Mouse (Mus musculus) cerebellum, adult 2 months (tissue): ENCODE measurements around the gene Tmem88. TPM values are rescaled to one million over a fixed set of nuclear protein-coding genes. Genes with fewer than 3 reads are reported as not detected.
A peak's percentile ranks its signal among the peaks of the same experiment; 100 is the strongest.

Experiments
- DNase-seq, 2 experiments: peaks; one replicate each; pipeline ENCODE4 v3.0.0; 2021
- H3K27ac ChIP-seq: fragments of 200-500 bp; 2 replicates; pipeline ENCODE4 v1.5.1; 2012; ENCODE audit warnings: low read length, control low read depth, inconsistent platforms; ENCODE audit not compliant: insufficient read depth
- H3K27me3 ChIP-seq: fragments of 200-500 bp; 2 replicates; pipeline ENCODE4 v1.6.1; 2012; ENCODE audit warnings: inconsistent platforms, mild to moderate bottlenecking, low read length, moderate library complexity; ENCODE audit not compliant: control insufficient read depth, insufficient read depth
- H3K4me1 ChIP-seq: fragments of 200-500 bp; 2 replicates; pipeline ENCODE4 v1.6.1; 2011; ENCODE audit warnings: low read length; ENCODE audit not compliant: control insufficient read depth, insufficient read depth
- H3K4me3 ChIP-seq: fragments of 200-500 bp; replicated peaks from 2 replicates; pipeline ENCODE3; 2011; ENCODE audit warnings: mild to moderate bottlenecking, low read depth, low read length, control low read depth; ENCODE audit not compliant: insufficient read depth
- CTCF ChIP-seq: fragments of 200-500 bp; IDR thresholded peaks from 2 replicates; pipeline ENCODE4 v1.5.1; 2011; ENCODE audit warnings: low read depth, mild to moderate bottlenecking, control low read depth, low read length, moderate library complexity, borderline replicate concordance; ENCODE audit not compliant: insufficient read depth
- POLR2A ChIP-seq: fragments of 200-500 bp; IDR thresholded peaks from 2 replicates; pipeline ENCODE4 v1.6.1; 2011; ENCODE audit warnings: low read length, control low read depth, borderline replicate concordance; ENCODE audit not compliant: insufficient read depth
- WGBS: fragments of 180-500 bp; shearing (Covaris S2); methylation state at CpG from one replicate; pipeline ENCODE4 v1.1.7; 2018; 5-methylcytosine and 5-hydroxymethylcytosine counted together
- polyA plus RNA-seq: library from polyadenylated mRNA; depleted of rRNA; stranded (reverse); fragments of >200 nt; gene quantifications from 2 replicates; pipeline ENCODE4 v1.2.3, GENCODE M21; 2012

Tmem88 gene
- polyA plus RNA-seq, 1 experiment, result 6.0 TPM

DNA sequence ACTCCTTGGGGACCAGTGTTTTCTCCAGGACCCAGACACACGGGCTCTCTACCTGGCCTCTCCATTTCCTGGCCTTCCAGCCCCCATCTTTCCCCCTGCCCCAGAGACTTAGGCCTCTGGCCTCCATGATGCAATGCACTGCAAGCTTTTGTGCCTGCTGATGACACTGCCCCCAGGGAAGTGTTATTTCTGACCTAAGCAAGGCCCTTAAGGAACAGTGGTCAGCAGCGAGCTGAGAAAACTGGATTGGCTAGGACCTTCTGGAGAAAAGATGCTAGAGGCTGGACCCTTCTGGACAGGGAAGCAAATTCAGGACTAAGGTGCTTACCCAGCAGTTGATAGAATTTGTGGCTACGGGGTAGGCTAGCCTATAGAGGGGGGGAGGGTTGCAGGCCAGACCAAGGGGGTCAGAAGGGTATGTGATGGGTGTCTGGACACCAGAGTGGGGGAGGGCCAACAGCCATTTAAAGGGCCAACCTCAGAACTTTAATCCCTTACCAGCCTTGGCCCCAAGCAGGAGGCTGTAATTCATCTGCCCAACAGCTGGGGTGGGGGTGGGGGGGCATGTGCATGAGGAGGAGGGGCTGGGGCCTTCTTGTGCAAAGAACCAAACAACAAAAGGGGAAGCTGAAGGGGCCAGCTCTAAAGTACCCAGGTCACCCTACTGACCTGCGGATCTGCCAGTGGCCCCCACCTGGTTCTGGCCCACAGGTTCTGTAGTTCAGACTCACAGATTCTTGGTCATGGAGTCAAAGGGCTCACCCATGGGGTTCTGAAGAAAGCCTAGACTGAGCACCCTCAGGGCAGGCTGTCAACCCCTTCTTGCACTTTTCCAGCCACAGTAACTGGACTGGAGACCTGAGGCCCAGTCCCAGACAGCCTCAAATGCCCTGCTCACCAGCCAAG lies 16.6 kb upstream of the Tmem88 start:
- H3K4me1 ChIP-seq, result peaks cover 12% of the 10 kb centered on the region; the same call in 1 of the 2 replicates
- no peaks in the 10 kb centered on the region for H3K27me3 ChIP-seq
- TF ChIP-seq CTCF (no peak), POLR2A (no peak)
- peak in 1 of 2 experiments; percentile 20 for DNase-seq
- peak overlapping the region; percentile 37 for H3K27ac ChIP-seq
- H3K4me3 ChIP-seq, result peak overlapping the region; percentile 78
- 6% methylated on average over 4 of the region's 4 CpGs for WGBS

DNA sequence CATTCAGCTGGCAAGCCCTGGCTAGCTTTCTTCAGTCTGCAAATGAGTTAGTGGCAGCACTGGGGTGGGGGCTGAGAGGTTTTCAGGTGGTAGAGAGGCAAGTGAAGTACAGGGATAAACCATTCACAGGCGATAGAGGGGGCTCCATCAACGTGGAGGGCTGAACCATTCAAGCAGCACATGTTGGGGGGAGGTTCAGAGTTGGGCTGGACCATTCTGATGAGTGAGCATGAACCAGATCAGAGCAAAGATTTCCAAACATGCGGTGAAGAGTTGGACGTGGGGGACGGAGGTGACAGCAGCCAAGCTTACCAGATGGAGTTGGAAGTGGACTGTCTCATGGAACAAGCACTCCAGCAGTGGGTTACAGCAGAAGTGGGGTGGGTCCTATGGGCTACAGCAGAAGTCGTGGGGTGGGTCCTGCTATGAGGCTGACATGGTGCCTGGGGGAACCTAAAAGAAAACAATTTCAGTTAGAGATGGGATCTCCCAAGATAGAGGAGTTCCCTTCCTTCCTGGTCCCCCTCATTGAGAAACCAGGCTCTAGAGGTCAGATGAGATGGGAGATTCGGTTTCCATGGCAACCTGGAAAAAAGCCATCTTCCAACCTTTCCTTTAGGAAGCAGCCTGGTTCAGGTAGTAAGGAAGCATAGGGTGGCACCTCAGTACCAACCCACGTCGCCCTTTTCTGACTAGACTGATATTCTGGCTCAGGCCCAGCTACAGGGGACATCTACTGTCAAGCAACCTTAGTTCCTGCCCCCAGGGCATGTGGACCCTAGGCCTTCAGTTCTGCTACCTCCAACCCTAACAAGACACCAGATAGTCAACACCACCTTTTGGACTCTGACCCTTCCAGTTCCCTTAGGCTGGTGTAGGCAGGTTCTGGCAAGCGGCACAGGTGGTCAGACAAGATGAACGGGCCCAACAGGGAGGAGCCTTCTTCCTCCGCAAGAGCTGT lies 15.5 kb upstream of the Tmem88 start, which contains the start of gene Kdm6b:
Gene Kdm6b, minus strand, starts transcription at position 455 of the 961 bp plus-strand sequence.
- DNase-seq, result peak; percentile 67 to 82
- WGBS, result 4% methylated on average over 12 of the region's 12 CpGs
- Histone ChIP-seq H3K4me3 (peak within 1 kb of the TSS; percentile 37), H3K27me3 (no peaks in the 10 kb centered on the region), H3K27ac (peak within 1 kb of the TSS; percentile 8), H3K4me1 (peaks cover 12% of the 10 kb centered on the region; the same call in 1 of the 2 replicates)
- TF ChIP-seq POLR2A (no peak), CTCF (no peak)

DNA sequence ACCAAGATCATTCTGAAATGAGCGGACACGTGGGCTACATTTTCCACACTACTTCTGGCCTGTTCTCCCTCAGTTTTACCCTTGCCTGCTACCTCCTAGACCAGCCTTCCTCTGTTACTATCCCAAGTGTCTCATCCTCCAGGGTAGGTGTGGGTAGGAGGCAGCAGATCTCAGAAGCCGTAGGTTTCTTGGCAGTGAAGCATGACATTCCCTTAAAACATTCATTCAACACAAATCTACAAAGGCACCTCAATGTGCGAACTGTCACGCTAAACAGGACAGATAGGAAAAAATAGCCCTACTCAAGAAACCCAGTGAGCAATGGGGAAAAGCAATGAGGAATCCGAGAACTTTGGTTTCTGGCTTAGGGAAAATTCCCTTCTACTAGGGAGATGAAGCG lies 14.5 kb upstream of the Tmem88 start:
- DNase-seq, result peak in 1 of 2 experiments; percentile 12
- peak overlapping the region; percentile 37 for H3K4me3 ChIP-seq
- WGBS, result 41% methylated on average over 7 of the region's 7 CpGs
- no peak for TF ChIP-seq POLR2A
- TF ChIP-seq CTCF, result no peak
- H3K27me3 ChIP-seq, result no peaks in the 10 kb centered on the region
- peaks cover 16% of the 10 kb centered on the region; the same call in 1 of the 2 replicates for H3K4me1 ChIP-seq
- H3K27ac ChIP-seq, result no peak overlapping the region

DNA sequence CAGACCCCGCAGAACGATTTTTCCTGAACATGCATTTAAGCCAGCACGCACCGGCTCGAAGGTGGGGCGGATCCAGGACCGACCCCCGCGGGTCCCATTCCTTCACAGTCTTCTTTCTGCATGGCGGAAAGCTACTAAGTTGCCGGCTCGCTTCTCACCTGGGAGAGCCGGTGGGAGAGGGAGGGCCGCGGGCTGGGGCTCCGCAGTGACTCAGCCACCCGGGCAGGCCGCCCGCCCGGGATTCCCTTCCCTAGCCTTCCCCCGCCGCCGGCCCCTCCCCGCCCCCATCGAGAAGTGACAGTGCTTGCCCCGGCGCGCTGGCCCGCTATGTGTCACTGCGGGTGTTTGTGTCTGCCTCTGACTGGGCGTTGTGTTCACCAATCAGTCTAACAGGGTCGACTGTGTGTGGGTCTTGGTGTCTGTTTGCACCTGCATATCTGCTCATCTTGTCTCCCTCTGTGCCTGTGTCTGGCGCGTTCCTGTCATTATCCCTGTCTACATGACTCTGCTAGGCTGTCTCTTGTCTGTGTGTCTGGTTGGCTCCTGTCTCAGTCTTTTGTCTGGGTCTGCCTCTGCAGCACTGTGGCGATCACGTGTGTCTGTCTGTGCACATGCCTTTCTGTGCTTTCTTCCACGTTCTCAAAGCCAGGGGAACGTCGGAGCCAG lies 13.6 kb upstream of the Tmem88 start:
- Histone ChIP-seq H3K4me3 (peak overlapping the region; percentile 70), H3K4me1 (peaks cover 16% of the 10 kb centered on the region; the same call in 1 of the 2 replicates), H3K27me3 (no peaks in the 10 kb centered on the region), H3K27ac (peak overlapping the region; percentile 77)
- TF ChIP-seq POLR2A (no peak), CTCF (no peak)
- WGBS, result under 1% methylated on average over 39 of the region's 39 CpGs
- DNase-seq, result peak in 1 of 2 experiments; percentile 76

DNA sequence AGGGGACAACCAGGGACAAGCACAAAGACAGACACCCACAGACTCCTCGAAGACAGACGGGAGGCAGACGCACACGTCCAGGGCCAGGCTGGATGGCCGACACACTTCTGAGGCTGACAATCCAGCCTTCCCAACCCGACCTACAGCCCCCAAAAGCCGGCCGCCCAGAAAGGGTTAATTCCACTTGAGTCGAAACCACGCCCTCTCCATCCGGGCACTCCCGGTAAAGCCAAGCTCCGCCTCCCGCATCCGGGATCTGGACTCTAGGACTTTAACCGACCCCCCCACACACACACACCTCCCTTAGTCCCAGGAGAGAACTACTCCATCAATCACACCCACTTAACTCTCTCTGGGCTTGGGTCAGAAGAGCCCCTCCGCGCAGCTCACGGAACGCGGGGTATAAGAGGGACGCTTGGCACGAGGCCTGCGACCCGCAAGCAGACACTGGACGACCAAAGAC lies 13.1 kb upstream of the Tmem88 start:
- peak; percentile 39; the same call in 1 of the 2 replicates for TF ChIP-seq POLR2A
- TF ChIP-seq CTCF, result no peak
- Histone ChIP-seq H3K4me3 (peak overlapping the region; percentile 70), H3K27ac (peak overlapping the region; percentile 77), H3K4me1 (peaks cover 16% of the 10 kb centered on the region; the same call in 1 of the 2 replicates), H3K27me3 (no peaks in the 10 kb centered on the region)
- under 1% methylated on average over 26 of the region's 26 CpGs for WGBS
- peak; percentile 92 to 95 for DNase-seq

DNA sequence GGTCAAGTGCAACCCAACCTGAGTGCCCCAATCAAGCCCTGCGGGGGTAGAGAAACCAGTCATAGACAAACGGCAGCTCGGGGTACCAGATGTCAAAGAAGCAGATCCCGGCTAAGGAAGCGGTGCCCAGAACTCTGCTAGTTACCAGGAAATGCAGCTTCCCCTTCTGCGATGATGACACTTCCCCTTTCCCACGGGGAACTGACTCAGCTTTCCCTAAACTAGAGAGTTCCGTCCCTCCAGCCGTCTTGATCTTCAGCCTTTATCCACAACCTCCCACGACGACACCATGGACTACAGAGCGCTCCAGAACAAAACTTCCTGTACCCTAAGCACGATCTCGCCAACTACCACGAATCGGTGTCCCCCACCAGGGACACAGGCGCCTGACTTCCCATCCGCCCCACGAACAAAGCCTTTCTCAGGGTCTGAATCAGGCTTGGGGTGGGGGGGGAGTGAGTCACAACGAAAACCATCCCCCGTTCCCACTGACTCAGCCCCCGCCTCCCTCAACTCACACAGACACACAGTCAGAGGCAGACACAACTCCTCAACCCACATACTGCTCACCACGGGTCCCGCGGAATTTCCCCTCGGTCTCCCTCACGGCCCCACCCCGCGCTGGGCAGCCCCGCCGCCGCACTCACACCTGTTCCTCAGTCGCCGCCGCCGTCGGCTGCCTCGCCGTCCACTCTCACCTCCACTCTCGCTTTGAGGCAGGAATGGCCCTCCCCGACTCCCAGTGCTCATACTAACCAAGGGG lies 12.5 kb upstream of the Tmem88 start:
- H3K4me1 ChIP-seq, result peaks cover 16% of the 10 kb centered on the region; the same call in 1 of the 2 replicates

DNA sequence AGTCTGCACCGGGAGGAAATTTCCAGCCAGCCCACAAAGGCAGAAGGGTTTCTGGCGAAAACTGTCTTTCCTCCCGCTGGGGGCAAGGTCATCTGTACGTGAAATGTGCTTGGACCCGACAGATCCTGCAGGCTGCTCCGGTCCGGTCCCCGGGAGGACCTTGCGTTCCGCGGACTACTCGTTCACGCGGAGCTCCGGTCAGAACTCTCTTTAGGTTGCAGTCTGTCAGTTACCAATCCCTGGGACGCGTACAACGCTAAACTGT lies 11.9 kb upstream of the Tmem88 start:
- H3K4me1 ChIP-seq, result peaks cover 16% of the 10 kb centered on the region; the same call in 1 of the 2 replicates
- H3K4me3 ChIP-seq, result peak overlapping the region; percentile 70

More for the DNA sequence above, 12.5 kb upstream of the Tmem88 start:
- H3K27me3 ChIP-seq, result no peaks in the 10 kb centered on the region
- under 1% methylated on average over 41 of the region's 41 CpGs for WGBS
- no peak for DNase-seq
- TF ChIP-seq CTCF (no peak), POLR2A (no peak)
- H3K4me3 ChIP-seq, result peak overlapping the region; percentile 70
- H3K27ac ChIP-seq, result peak overlapping the region; percentile 49

More for the DNA sequence above, 11.9 kb upstream of the Tmem88 start:
- H3K27me3 ChIP-seq, result no peaks in the 10 kb centered on the region
- WGBS, result under 1% methylated on average over 18 of the region's 18 CpGs
- TF ChIP-seq POLR2A (no peak), CTCF (no peak)
- DNase-seq, result peak in 1 of 2 experiments; percentile 49
- peak overlapping the region; percentile 49 for H3K27ac ChIP-seq
